Mouse (Mus musculus) heart, adult 18-20 months (tissue): ENCODE results near the gene Chn2. TPM values are rescaled to one million over a fixed set of nuclear protein-coding genes. Genes with fewer than 3 reads are reported as not detected.
"Not testable (repeated sequence)": the region's sequence is repeated elsewhere in the genome, so short reads cannot be mapped to it uniquely, and the experiment has no call there.

Experiments
- DNase-seq, 2 experiments: peaks; one replicate each; pipeline ENCODE4 v3.0.0; 2021 to 2022; ENCODE audit warnings: mixed read lengths in 1 of 2
- total RNA-seq, 2 experiments: library from RNA; stranded (reverse); gene quantifications; 2 replicates each; pipeline ENCODE4 v1.2.3; 2021

Gene Chn2
- total RNA-seq, 2 experiments from 2014 or later = 2.7 to 3.3 TPM

DNA sequence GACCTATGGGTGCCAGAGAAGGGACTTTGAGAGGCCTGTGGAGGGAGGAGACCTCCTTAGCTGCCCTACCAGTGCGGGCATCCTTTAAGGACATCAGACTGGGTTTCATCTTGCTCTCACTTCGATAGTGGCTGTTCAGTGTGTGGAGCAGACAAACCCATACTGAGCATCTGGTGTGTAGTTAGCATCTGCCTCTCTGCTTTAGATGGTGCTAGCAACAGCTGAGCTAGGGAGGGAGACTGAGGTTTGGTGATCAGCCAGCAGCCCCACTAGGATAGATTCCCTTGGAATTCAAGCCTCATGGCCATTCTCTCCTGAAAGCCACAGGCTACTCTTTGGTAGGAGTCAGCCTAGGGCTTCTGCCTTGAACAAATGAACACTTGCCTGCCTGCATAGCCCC, 117.7 kb downstream of the Chn2 start:
- DNase-seq = no peak

DNA sequence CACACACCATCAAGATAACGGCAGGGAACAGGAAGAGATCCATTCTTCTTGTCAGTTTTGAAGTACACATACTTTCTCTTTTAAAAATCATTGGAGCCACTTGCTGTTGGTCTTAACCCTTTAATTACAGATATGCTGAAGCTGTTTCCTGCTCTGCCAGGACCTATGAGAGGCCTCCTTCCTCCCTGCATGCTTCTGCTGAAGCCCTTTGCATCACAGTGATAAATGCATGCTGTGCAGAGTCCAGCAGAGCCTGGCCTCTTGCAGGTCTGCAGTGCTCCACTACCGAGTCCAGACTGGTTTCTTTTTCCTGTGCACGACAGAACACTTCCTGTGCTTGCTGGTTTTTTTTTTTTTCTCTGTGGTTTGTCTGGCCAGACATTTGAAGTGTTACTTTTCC, 119.0 kb downstream of the Chn2 start:
- DNase-seq = no peak

DNA sequence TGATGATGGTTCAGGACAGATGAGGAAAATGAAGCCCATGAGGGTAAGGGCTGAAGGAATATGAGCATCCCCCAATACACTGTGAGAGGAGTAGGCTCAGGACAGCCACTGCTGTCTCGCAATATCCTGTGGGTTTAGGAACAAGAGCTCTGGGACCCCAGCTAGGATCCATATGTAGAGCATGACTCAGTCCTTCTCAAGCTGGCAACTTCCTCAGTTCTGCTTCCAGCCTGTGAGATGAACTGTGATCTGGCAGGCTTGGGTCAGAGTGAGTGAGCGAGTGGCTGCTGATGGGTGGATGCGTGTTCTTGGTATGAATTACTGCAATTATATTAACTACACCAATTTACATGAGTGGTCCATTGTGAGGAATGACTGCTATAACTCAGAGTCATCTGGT, 121.3 kb downstream of the Chn2 start:
- DNase-seq = peak in 1 of 2 experiments; percentile 30

DNA sequence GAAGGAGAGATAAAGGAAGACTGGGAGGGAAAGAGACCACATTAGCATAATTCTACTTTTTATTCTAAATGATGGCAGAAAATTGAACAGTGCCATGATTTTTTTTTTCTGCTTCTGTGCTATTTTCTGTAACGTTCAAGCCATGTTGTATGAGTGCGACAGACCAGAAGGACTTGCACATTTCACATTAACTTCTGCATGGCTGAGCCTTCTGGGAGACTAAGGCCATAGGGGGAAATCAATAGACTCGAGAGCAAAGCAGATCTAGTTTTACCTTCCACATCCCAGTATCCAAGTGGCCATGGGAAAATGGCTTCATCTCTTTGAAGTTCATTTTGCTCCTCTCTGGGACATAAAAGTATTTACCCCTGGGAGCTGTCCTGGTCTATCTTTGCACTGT, 121.9 kb downstream of the Chn2 start:
- DNase-seq = no peak

DNA sequence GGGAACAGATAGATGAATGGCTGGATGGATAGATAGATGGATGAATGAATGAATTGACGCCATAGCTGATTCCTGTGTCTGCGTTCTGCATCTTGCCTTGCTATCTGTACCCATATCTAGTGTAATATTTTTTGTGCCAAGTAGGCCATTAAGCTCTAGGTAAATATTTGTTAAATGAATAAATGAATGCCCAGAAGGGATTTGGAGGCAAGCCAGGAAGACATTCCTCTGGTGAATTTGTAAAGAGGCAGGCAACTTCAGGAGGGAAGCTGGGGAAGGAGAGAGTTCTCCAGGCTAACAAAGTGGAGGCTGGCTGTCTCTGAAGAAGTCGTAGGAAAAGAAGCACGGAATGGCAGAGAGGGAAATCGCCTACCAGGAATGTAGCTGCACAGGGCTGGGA, 123.0 kb downstream of the Chn2 start:
- DNase-seq = no peak

DNA sequence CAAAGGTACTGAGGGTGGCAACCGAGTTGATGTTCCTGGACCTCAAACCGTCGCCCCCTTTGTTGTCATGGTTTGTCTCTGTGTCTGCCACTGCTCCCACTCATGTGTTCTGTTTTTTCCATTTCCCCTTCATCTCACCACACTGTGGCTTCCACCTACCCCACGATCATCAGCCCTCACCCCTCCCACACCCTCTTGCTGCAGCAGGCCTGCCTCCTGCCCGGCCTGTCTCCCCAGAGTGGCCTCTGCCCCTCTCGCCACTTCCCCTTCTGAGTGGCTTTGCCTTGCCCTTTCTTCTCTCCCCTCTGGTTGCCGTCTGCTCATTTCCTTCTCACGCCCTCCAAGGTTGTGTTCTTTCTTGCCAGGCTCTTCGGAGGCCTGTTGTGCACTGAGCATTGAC, 123.4 kb downstream of the Chn2 start:
- DNase-seq = peak in 1 of 2 experiments; percentile 57

DNA sequence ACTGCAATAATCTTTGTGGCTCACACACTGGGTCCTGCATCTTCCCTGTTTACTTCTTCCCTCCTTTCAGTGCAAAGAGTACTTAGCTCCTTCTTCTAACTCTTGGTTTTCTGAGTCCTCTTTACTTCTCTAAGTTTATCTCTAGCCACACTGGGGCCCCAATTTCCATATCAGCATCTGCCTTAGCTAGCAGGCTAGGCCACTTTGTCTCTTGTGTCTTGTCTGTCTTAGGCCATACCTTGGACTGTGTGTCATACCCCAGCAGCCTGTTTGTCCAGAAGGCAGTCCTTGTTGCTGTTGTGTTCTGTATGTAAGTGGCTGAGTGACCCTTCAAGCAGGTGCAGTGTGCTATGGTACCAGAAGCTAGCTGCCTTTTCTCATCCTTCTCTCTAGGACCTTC, 124.3 kb downstream of the Chn2 start:
- DNase-seq = no peak

DNA sequence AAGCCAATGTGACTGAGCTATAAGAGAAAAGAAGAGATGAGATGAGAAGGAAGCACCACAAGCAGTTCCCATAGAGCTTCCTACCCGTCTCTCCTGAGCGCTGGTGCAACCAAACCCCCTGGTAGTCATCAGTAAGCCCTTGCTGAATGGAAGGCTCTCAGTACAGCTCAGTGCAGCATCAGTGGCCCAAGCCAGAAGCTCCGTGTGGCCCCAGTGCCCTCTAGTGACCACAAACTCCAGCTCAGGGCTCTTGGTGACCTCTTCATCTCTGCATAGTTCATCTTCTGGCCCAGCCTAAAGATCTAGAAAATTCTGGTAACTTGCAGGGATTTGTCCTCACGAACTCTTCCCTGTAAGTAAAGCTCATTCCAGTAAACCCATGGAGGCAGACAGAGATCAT, 125.4 kb downstream of the Chn2 start:
- peak; percentile 54 to 69 for DNase-seq

DNA sequence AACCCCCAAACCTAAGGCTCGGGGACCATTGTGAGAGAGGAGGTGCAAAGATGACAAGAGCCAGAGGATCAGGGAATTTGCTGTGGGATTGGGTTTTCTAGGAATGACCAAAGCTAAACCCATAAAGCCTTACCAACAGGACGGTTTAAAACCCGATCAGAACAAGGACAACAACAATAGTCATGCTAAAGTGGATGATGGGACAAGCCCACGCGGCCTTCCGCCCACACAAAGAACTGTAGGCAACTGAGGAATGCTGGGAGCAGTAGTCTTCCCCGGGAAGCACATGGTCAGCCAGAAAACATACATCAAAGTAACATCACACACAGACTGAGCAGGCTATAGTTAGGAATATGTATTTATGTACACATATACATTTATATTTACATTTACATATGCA, 125.9 kb downstream of the Chn2 start:
- DNase-seq = no peak

DNA sequence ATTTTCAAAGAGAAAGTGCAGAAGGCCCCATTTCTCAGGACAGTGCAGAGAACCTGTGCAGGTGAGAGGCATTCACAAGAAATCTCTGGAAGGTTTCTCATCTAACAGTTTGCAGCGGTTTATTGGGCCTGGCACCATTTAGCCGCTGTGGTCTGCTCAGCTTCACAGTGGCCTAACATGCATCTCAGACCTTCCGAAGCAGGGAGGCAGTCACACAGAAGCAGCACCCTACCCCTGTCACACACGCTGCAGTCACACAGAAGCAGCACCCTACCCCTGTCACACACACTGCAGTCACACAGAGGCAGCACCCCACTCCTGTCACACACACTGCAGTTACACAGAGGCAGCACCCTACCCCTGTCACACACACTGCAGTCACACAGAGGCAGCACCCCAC, 126.5 kb downstream of the Chn2 start:
- no peak for DNase-seq

DNA sequence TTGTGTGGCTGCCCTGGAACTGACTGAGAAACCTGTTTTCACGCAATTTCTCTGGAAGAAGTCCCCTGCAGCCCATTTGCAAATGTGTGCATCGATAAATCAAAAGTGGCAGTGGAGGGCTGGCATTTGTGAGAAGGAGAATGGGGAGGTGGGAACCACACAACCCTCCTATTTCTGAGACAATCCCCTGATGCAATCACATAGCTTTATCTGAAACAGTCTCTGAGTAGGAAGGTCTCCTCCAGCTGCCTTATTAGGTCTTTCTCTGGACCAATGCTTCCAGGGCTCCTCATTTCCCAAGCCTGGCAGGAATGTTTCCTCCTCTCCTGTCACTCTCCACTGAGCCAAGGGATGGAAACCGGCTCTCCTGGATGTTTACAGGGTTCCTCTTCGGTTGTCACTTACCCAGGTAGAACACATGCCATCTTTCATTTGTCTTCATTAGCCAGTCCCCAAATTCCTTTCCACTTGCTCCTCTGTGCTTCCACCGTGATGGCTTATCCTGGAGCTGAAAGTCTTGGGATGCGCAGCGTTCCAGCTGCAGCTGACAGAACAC, 127.7 kb downstream of the Chn2 start:
- DNase-seq = no peak

DNA sequence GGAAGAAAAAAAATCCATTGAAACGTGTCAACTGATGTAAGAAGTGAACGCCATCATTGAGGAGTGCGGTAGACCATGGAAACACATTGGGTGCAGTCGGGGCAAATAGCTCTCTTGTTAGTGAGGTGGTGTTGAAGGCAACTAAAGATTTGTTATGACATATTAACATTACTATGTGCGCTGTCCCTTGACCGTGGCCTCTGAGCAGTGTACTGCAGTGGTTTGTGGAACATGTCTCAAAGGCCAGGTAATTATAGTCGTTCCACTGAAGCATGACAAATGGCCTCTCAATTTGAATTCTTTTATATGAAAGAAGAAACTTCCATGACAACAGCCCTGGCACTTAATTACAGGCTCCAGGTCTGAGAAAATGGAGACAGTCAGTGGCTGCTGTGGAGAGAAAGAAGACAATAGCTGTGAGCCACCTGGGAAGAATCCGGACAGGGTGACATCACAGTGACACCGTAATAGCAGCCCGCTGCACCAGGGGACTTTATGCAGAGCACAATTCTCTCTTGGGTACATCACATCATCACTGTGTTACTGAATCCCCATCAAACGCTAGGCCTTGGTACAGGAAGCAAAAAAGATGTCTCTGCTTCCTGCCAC, 131.0 kb downstream of the Chn2 start:
- no peak for DNase-seq

DNA sequence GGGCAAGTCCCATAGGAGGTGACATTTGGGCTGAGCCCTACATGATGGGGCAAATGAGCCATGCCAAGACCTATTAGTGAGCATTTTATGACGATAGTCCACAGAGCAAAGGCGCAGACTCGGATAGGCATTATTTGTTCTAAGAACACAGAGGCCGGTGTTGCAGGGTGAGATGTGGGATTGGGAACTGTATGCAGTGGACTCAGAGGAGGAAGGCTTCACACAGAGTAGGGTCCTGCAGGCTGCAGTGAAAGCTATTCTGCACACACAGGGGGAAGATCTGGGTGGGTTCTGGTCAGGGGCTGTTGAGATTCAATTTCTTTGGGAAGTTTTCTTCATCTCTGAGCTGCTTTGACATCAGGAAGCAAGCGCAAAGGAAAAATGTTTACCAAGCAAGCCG, 132.0 kb downstream of the Chn2 start:
- DNase-seq = no peak

DNA sequence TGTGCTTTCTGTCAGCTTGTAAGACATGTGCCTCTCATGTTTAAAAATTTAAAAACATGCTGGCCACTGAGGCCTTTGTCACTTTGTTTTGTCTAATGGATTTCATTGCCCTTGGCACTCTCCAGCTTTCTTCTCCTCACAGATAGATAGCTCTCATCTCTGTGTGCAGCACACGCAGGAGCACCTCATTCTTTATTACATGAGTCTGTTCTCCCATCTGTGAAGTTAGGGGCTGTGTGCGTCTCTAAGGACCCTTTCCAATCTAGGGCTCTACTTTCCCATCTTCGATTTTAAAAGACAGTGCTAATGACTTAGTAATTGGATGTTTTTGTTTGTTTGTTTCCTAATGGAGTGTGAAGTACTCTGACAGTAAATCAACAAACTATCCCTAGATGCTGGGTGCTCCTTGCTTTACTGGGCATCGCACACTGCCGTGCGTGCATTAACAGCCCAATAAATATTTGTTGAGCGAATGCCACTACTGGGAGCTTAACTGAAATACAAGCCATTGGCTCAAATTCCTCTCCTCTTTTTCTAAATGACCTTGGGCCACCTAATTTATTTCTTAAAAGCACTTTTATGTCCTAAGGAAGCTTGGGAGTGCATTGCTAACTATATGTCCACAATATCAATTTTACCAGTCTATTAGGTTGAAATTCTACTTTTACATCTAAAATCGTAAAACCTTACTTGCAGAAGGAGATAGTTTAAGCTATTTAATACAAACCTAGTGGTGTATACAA, 136.3 kb downstream of the Chn2 start:
- DNase-seq = no peak

DNA sequence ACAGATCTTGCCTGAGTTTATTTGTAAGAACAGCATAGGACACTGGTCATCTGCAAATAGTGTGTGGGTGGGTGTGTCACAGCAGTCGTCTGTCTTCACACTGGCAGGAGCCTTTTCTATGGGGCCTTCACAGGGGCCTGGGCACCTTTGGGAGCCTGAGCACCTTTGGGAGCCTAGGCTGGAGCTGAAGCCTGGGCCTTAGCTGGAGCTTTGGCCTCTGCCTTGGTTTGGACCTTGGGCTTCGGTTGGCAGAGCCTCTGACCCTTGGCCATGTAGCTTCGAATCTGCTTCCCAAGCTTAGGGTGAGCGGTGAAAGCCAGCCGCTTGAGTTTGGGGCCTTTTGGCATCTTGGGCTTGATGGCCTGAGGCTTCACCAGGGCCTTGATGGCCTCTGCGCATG, 137.7 kb downstream of the Chn2 start:
- not testable (repeated sequence) for DNase-seq

DNA sequence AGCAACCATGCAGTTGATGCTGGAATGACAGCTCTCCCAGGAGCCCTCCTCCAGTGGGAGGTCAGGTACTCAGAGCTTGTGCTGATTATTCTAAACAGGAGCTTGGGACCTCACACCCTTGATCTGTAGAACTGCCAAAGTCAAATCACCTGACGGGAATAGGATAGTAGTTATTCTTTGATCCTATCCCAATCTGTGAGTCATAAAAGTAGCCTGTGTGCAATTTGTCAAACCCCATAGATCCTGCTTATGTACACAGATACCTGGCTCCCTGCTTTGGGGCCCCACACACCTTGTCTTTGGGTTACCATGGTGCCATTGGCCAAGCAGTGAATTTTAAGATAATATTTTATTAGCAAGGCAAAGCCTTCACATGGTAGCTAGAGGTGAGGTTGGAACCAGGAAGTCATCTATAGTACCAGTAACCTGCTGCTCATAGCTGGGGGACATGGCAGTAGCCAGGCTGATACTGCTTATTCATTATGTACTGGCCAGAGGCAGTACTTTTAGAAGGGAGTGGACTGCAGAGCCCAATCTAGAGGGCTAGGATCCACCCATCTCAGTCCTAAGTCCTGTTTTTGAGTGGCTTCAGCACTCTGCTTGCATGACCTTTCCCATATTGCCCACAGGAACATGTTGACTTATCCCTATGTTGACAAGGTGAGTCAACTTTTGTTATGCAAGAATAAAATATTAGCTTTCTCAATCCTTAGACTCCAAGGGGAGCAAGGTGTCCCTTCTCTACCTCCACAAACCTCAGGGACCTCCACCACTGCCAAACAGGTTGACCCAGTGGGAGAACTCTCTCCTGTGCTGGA, 139.9 kb downstream of the Chn2 start:
- DNase-seq = no peak

DNA sequence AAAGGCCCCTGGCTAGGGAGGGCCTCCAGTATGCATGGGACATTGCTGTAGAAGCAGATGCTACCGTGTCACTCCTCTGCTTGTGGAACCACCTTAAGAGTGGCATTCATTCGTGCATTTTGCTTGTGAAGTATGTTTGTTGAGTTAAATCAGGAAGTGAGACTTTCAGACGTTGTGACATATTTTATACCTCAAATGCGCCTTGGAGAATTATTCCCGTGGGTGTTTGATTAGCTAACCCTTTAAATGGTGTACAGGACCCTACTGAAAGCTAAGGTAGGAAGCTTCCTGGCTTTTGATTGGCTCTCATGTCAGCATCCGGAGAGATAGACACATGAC, 140.5 kb downstream of the Chn2 start:
- no peak for DNase-seq

DNA sequence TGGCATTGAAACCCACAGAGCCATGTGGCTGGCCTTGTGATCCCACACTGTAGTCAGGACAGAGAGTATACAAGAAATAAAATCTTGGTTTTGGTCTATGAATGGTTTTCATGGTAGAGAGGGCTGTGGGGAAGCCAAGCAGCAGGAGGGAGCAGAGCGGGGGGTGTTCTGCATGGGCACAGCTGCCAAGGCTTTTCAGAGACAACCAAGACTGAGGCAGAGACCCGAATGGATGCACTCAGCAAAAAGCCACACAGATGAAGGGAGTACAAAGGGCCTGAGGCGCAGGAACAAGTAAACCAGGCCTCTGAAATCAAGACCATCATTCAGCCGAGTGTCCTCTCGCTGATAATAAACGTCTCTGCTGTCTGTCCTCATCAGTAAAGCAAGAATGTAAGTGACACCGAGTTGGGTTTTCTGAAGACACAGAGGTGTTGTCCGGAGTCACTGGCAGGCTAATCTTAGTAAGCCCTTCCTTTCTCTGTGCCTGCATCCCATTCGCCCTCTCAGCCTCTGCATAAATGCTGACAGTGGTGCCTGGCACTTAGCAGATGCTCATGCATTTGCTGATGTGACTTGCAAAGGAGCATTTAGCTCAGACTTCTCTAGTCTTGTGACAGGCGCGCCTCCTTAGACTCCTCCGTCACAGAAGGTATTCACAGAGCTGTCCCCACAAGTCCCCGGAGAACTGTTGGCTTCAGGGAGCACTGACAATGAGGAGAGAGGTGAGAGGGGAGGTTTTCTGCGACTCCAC, 144.6 kb downstream of the Chn2 start:
- DNase-seq = no peak

DNA sequence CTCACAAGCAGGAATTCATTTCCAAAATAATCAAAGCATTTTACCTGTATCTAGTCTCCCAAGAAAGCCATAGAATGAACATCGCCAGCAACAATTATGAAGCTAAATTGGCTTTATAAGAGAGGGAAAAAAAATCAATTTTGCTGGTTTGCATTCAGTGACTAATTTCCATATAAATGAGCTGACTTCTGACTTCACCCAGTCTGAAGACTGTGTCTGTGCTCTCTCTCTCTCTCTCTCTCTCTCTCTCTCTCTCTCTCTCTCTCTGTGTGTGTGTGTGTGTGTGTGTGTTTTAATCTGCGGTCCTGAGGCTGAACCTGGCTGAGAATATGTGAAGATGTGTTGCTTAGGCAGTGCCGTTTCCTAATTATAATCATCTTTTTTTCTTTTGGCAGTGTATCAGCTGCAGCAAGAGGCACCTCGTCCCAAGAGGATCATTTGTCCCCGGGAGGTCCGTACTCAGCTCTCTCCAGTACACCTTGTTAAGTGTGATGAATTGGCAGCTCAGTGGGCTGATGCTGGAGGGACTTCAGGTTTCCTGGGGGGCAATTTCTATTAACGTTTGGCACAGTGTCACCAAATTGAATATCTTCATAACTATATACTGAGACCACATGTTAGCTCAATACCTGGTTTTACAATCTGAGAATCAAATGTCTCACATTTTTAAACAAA, 154.4 kb downstream of the Chn2 start:
- DNase-seq = no peak

DNA sequence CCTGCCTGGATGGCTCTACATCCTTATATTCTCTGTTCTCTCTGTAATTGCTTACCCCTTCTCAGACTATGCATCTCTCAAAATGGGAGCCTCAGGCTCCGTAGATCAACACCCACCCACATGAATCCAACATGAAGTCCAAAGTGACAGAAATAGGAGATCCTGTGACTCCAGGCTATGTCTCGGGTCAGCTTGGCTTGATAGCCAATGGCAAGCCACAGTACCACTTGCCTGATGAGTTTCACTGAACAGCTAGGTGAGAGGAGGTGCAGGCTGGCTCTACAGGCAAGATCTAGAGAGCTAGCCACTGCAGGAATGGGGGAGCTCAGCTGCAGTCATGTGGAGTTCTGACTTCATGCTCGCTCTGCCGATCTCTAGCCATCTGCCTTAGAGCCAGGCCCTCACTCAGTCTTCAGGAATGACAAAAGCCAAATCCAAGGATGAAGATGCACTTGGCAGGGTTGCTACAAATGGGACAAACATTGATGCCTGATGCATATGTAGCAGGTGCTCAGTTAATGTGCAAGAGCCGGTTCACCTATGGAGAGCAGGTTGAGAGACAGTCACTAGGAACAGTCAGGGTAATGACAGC, 158.6 kb downstream of the Chn2 start:
- no peak for DNase-seq

DNA sequence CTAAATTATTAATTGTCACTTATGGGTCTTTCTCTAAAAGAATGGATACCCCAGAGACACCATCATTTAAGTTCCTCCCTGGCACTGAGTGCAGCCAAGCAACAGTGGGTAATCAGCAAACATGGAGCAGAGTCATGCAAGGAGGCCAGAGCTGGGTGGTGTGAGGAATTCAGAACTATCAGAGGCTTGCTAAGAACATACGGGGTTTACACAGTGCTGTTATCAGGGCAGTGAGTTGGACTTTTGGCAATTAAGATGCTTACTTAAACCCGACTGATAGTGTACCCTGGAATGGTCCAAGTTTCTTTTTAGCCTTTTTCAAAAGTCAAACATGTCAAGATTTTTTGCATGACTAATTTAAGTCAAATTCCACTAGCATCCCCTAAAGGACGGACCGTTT, 160.2 kb downstream of the Chn2 start:
- peak; percentile 15 to 29 for DNase-seq
